Comparison of ENCODE assay signal across 23 mouse cellular contexts in genomic region chr12:39302213-39302591, GRCm38 (mm10).
DNase-seq lines count a peak whose midpoint lies in the region; ATAC-seq lines count a peak whose summit lies in the region.
"Had no signal": no experiment of that assay in that cellular context is flagged by ENCODE, and none has a peak within 500 bp of the region (broad histone marks: within the 10 kb centered on the region; RNA-seq: fewer than 3 reads in every experiment).

No protein-coding gene starts in this region.

- H3K36me3 ChIP-seq in hindbrain, embryonic 15.5 days = no peaks in the 10 kb centered on the region
- no peaks in the 10 kb centered on the region for H3K36me3 ChIP-seq in hindbrain, embryonic 12.5 days
- no peaks in the 10 kb centered on the region for H3K36me3 ChIP-seq in midbrain, embryonic 15.5 days (replicated peaks)
- no peaks in the 10 kb centered on the region for H3K36me3 ChIP-seq in midbrain, embryonic 16.5 days (ENCODE audit: control insufficient read depth, insufficient read depth, low read length)
- H3K36me3 ChIP-seq in embryonic facial prominence, embryonic 10.5 days (replicated peaks) = no peaks in the 10 kb centered on the region
- no peaks in the 10 kb centered on the region for H3K36me3 ChIP-seq in forebrain, embryonic 16.5 days (ENCODE audit: control insufficient read depth, insufficient read depth)
- H3K36me3 ChIP-seq: embryonic facial prominence, embryonic 15.5 days; heart, embryonic 10.5 days; heart, embryonic 15.5 days; limb, embryonic 12.5 days; liver, embryonic 15.5 days; neural tube, embryonic 15.5 days had no signal

- H3K4me1 ChIP-seq in hindbrain, embryonic 15.5 days (replicated peaks) = peaks cover 9% of the 10 kb centered on the region
- H3K4me1 ChIP-seq in hindbrain, embryonic 12.5 days = 0 out of 2 replicates have a peak, but pooled peaks cover 8% of the 10 kb centered on the region
- H3K4me1 ChIP-seq in midbrain, embryonic 15.5 days = 0 out of 2 replicates have a peak, but pooled peaks cover 4% of the 10 kb centered on the region
- H3K4me1 ChIP-seq in midbrain, embryonic 16.5 days (ENCODE audit: control insufficient read depth, insufficient read depth, low read length) = 0 out of 2 replicates have a peak, but pooled peaks cover 2% of the 10 kb centered on the region
- H3K4me1 ChIP-seq in embryonic facial prominence, embryonic 10.5 days = peaks cover 11% of the 10 kb centered on the region
- H3K4me1 ChIP-seq in forebrain, embryonic 16.5 days (replicated peaks; ENCODE audit: control insufficient read depth, insufficient read depth, low read length) = peaks cover 16% of the 10 kb centered on the region
- H3K4me1 ChIP-seq: heart, embryonic 10.5 days; heart, embryonic 15.5 days; liver, embryonic 15.5 days had no signal

- H3K4me3 ChIP-seq in hindbrain, embryonic 15.5 days = no peak overlapping the region
- H3K4me3 ChIP-seq in hindbrain, embryonic 12.5 days = no peak overlapping the region
- no peak overlapping the region for H3K4me3 ChIP-seq in midbrain, embryonic 15.5 days
- H3K4me3 ChIP-seq in midbrain, embryonic 16.5 days (ENCODE audit: low read depth, low read length) = no peak overlapping the region
- H3K4me3 ChIP-seq in embryonic facial prominence, embryonic 10.5 days = no peak overlapping the region
- H3K4me3 ChIP-seq in forebrain, embryonic 16.5 days (replicated peaks; ENCODE audit: low read length) = no peak overlapping the region
- H3K4me3 ChIP-seq: embryonic facial prominence, embryonic 15.5 days; heart, embryonic 10.5 days; heart, embryonic 15.5 days; limb, embryonic 12.5 days; liver, embryonic 15.5 days; neural tube, embryonic 15.5 days had no signal

- no peak for DNase-seq in embryonic facial prominence, embryonic 10.5 days (ENCODE audit: low spot score)
- no peak for DNase-seq in Muller cell, postnatal 12 days (ENCODE audit: inconsistent ontology term)
- DNase-seq: adrenal gland, postnatal 25 days; cerebellum, adult 18-20 months; gastrocnemius, postnatal 25 days; heart, adult 11 months; kidney, adult 11 months; kidney, postnatal 14 days; lung, postnatal 14 days; thymus, adult 2 months; thymus, postnatal 36 days had no signal

- ATAC-seq in hindbrain, embryonic 15.5 days (ENCODE audit: low FRiP score, low read depth) = 0 out of 2 replicates have a peak, but pooled peaks have one; percentile 19
- no peak for ATAC-seq in hindbrain, embryonic 12.5 days (ENCODE audit: low FRiP score)
- ATAC-seq in midbrain, embryonic 15.5 days (replicated peaks) = 0 out of 2 replicates have a peak, but pooled peaks have one; percentile 37
- ATAC-seq in midbrain, embryonic 16.5 days = no peak
- peak; percentile 34 for ATAC-seq in forebrain, embryonic 16.5 days
- ATAC-seq: CD4-positive, CD25-positive, alpha-beta regulatory T cell, adult 4 months had no signal

- no peak overlapping the region for H3K4me2 ChIP-seq in hindbrain, embryonic 15.5 days
- H3K4me2 ChIP-seq in hindbrain, embryonic 12.5 days (replicated peaks) = no peak overlapping the region
- no peak overlapping the region for H3K4me2 ChIP-seq in midbrain, embryonic 15.5 days
- no peak overlapping the region for H3K4me2 ChIP-seq in midbrain, embryonic 16.5 days (ENCODE audit: low read length)
- no peak overlapping the region for H3K4me2 ChIP-seq in forebrain, embryonic 16.5 days (ENCODE audit: low read length)
- H3K4me2 ChIP-seq: embryonic facial prominence, embryonic 15.5 days; heart, embryonic 15.5 days; limb, embryonic 12.5 days; liver, embryonic 15.5 days had no signal

- H3K27me3 ChIP-seq in hindbrain, embryonic 15.5 days = no peaks in the 10 kb centered on the region
- H3K27me3 ChIP-seq in hindbrain, embryonic 12.5 days = no peaks in the 10 kb centered on the region
- H3K27me3 ChIP-seq in midbrain, embryonic 15.5 days (replicated peaks) = no peaks in the 10 kb centered on the region
- no peaks in the 10 kb centered on the region for H3K27me3 ChIP-seq in midbrain, embryonic 16.5 days (ENCODE audit: control insufficient read depth, insufficient read depth, low read depth, low read length)
- H3K27me3 ChIP-seq in embryonic facial prominence, embryonic 10.5 days (replicated peaks; ENCODE audit: low read depth, poor library complexity, severe bottlenecking) = no peaks in the 10 kb centered on the region
- H3K27me3 ChIP-seq in forebrain, embryonic 16.5 days (replicated peaks; ENCODE audit: control insufficient read depth, insufficient read depth, low read length) = no peaks in the 10 kb centered on the region
- H3K27me3 ChIP-seq: embryonic facial prominence, embryonic 15.5 days; heart, embryonic 15.5 days; limb, embryonic 12.5 days; liver, embryonic 15.5 days; neural tube, embryonic 15.5 days had no signal

- H3K9ac ChIP-seq in hindbrain, embryonic 15.5 days = no peak overlapping the region
- no peak overlapping the region for H3K9ac ChIP-seq in hindbrain, embryonic 12.5 days
- H3K9ac ChIP-seq in midbrain, embryonic 15.5 days = no peak overlapping the region
- H3K9ac ChIP-seq in midbrain, embryonic 16.5 days (ENCODE audit: low read depth, low read length) = no peak overlapping the region
- H3K9ac ChIP-seq in forebrain, embryonic 16.5 days (replicated peaks; ENCODE audit: low read depth, low read length) = no peak overlapping the region
- H3K9ac ChIP-seq: embryonic facial prominence, embryonic 15.5 days; heart, embryonic 15.5 days; limb, embryonic 12.5 days; liver, embryonic 15.5 days; neural tube, embryonic 15.5 days had no signal

- WGBS in hindbrain, embryonic 15.5 days = 42% methylated on average over 2 of the region's 2 CpGs
- WGBS in hindbrain, embryonic 12.5 days = 66% methylated on average over 2 of the region's 2 CpGs
- 52% methylated on average over 2 of the region's 2 CpGs for WGBS in midbrain, embryonic 15.5 days
- WGBS in midbrain, embryonic 16.5 days = 55% methylated on average over 2 of the region's 2 CpGs
- WGBS in embryonic facial prominence, embryonic 10.5 days = 70% methylated on average over 2 of the region's 2 CpGs
- 13% methylated on average over 2 of the region's 2 CpGs for WGBS in forebrain, embryonic 16.5 days

- no peaks in the 10 kb centered on the region for H3K9me3 ChIP-seq in hindbrain, embryonic 15.5 days
- no peaks in the 10 kb centered on the region for H3K9me3 ChIP-seq in hindbrain, embryonic 12.5 days (replicated peaks)
- no peaks in the 10 kb centered on the region for H3K9me3 ChIP-seq in midbrain, embryonic 15.5 days
- H3K9me3 ChIP-seq in midbrain, embryonic 16.5 days (replicated peaks; ENCODE audit: control insufficient read depth, low read length, poor library complexity, severe bottlenecking) = no peaks in the 10 kb centered on the region
- H3K9me3 ChIP-seq in embryonic facial prominence, embryonic 10.5 days = no peaks in the 10 kb centered on the region
- H3K9me3 ChIP-seq in forebrain, embryonic 16.5 days (ENCODE audit: control insufficient read depth, low read length) = no peaks in the 10 kb centered on the region
- H3K9me3 ChIP-seq: embryonic facial prominence, embryonic 15.5 days; heart, embryonic 10.5 days; heart, embryonic 15.5 days; limb, embryonic 12.5 days; liver, embryonic 15.5 days; neural tube, embryonic 15.5 days had no signal

- 0 out of 2 replicates have a peak overlapping the region, but pooled peaks have one; percentile 1 for H3K27ac ChIP-seq in hindbrain, embryonic 15.5 days (replicated peaks)
- H3K27ac ChIP-seq in hindbrain, embryonic 12.5 days = no peak overlapping the region
- no peak overlapping the region for H3K27ac ChIP-seq in midbrain, embryonic 15.5 days
- no peak overlapping the region for H3K27ac ChIP-seq in midbrain, embryonic 16.5 days (ENCODE audit: low read length)
- peak overlapping the region; percentile 40; the same call in 1 of the 2 replicates for H3K27ac ChIP-seq in embryonic facial prominence, embryonic 10.5 days (replicated peaks)
- peak overlapping the region; percentile 61 for H3K27ac ChIP-seq in forebrain, embryonic 16.5 days (ENCODE audit: low read length)
- H3K27ac ChIP-seq: embryonic facial prominence, embryonic 15.5 days; heart, embryonic 10.5 days; heart, embryonic 15.5 days; limb, embryonic 12.5 days; liver, embryonic 15.5 days had no signal

Comparison
In these comparisons a context has a peak if more than half of its experiments do, and no peak if none do; other contexts are left out.
1. ATAC-seq: peak in hindbrain, embryonic 15.5 days (single experiment), midbrain, embryonic 15.5 days (single experiment) and forebrain, embryonic 16.5 days (single experiment); none in hindbrain, embryonic 12.5 days (single experiment) and midbrain, embryonic 16.5 days (single experiment).
2. H3K27ac ChIP-seq: peak in hindbrain, embryonic 15.5 days (single experiment), embryonic facial prominence, embryonic 10.5 days (single experiment) and forebrain, embryonic 16.5 days (single experiment); none in hindbrain, embryonic 12.5 days (single experiment), midbrain, embryonic 15.5 days (single experiment) and midbrain, embryonic 16.5 days (single experiment).